Mouse (Mus musculus) kidney, adult 9 months (tissue): ENCODE results near the gene Vstm5.
"Not testable (repeated sequence)": the region's sequence is repeated elsewhere in the genome, so short reads cannot be mapped to it uniquely, and the experiment has no call there.

Source experiments
- DNase-seq: peaks from one replicate; pipeline ENCODE4 v3.0.0; 2022

The Vstm5 gene

DNA sequence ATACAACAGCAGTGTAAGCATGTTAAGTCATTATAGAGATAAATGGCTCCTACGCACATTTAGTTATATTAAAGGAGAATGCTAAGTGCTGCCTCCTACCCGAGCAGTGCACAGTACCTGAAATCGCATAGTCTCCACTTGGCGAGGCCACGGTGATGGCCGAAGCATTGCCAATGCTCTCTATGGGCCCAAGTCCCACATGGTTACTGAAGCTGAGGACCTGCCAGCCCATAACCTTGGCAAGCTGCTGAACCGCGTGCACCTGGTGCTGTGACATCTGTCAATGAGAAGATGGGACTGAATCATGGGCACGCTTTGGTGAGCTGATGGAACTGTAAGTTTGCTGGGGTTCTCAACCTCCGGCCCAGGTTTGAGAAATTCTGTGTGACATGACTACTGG is 24.6 kb downstream of the Vstm5 start:
- no peak for DNase-seq

DNA sequence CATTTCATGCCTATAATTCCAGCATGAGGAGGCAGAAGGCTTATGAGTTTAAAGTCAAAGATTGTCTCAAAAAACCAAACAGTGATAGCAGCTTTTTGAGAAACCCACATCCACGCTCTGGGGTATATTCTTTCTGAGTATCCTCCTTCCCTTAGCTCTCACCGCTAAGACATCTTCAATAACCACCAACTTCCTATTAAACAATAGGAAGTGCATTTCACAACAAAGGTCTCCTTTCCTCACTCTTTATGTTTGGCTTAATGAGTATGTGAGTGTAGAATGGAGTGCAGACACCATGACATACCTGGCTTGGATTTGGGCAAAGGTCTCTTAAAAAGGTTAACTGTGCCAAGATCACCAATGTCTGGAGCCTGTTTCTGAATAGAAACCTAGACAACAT is 35.1 kb downstream of the Vstm5 start:
- DNase-seq, result no peak

DNA sequence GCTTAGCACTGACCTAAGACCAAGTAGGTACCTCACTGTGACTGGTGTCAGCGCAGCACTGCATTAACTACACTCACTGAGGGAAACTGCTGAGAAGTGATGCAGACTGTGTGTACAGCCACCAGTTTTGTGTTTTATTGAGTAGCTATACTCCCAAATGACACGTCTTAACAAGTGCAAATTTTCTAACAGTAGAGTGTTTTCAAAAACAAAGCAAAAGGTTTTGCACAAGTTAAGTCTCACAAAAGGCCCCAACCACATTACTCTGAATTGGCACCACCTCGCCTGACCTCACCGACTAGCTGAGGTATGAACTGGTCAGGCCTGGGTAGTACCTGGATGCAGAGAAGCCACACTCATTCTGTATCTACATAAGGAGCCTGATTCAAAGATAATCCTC is 38.0 kb downstream of the Vstm5 start:
- DNase-seq, result no peak

- no peak for DNase-seq
Observed at GRCm38 (mm10) chr9:15278343-15278742, 39.5 kb downstream of the Vstm5 start.

DNA sequence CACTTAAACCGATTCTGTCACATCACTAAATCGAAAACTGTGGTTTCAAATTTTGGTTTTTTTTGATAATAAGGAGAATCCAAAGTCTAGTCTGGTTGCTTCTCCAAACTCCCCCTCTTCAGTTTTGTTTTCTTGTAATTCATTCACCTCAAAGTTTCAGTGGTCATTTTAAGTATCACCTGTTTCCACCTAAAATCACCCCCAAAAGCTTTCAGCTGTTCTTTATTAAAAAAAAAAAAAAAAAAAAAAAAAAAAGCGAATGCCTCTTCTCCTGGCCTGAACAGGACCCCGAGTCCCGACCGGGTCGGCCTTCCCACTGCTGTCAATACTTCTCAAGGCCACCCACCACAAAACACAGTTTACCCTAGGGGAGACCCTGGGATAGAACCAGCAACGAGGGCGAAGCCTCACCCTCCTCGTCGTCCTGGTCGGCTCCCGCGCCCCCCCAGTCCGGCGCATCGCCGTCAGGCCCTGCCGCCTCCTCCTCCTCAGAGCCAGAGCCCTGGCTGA is 40.3 kb downstream of the Vstm5 start:
- no peak for DNase-seq

DNA sequence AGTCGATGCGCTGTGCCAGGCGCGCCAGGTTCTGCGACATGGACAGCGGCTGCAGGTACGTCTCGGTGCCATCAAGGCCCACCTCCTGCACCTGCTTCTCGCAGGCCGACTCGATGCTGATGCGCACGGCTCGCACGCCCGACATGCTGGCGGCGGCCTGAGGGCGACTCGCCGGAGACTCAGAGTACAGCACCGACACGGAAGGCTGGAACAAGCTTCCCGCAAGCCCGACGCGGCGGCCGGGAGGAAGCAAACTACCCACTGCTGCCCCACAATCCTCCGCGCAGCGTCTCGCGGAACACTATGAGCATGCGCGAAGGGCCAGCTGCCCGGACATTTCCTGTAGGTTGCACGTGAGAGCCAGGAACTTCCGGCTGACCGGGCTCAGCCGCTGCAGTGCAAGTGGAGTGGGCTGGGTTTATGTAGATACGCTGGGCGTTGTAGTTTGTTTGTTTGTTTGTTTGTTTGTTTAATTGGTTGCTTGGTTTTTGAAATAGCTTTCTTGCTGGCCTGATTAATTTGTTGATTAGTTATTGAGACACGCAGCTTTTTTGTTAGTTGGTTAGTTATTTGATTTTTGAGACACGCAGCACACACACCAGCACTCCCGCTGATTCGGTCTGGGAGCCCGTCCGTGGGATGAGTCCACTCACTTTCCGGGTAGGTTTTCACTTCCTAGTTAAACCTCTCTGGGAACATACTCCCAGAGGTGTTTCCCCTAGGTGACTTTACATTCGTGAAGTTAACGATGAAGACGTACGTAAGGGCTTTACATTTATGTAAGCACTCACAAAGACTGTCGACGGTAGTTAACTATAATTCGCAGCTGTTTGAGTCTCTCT is 41.0 kb downstream of the Vstm5 start, which contains the start of gene Med17:
Gene Med17, minus strand, starts transcription at position 283 of the 842 bp plus-strand sequence.
- DNase-seq, result peak; percentile 95

GRCm38 (mm10) chr9:15280491-15280879 is 41.6 kb downstream of the Vstm5 start:
- no peak for DNase-seq

GRCm38 (mm10) chr9:15285443-15285842 is 46.6 kb downstream of the Vstm5 start:
- DNase-seq, result peak; percentile 55

DNA sequence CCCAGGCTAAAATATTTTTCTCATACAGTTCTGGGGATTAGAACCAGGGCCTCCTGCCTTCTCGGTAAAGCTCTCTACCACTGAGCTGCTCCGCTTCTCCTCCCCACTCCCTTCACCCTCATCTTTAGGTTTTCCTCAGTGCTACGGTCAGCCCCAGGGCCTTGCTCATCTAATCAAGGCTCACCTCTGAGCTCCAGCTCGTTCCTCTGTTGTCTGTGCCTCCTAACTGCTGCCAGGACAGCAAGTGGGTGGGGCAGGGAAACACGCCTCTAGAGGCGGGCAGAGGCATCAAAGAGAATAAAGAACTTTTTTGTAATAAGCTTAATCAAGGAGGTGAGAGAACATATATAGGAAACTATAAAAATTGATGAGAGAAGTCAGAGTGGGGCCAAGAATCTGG is 49.0 kb downstream of the Vstm5 start:
- DNase-seq, result no peak

DNA sequence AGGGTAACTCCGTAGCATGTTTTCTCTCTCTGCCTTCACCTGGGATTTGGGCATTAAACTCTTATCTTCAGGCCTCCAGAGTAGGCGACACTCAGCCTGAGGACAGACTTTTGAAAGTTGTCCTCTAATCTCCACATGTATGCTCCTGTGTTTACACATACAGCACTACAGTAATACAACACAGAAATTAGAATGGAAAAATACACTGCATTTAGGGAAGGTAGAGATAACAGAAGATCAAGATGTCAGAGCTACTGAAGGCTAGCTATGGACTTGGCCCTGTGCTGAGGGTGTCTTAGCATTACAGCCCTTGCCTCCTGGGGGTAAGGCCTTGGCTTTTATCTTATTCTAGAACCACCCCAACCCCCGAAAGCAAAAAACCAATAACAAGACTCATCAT is 49.6 kb downstream of the Vstm5 start:
- no peak for DNase-seq

- DNase-seq, result no peak
Observed at GRCm38 (mm10) chr9:15289251-15289650, 50.4 kb downstream of the Vstm5 start.

- DNase-seq, result no peak
Observed at GRCm38 (mm10) chr9:15297112-15297511, 58.3 kb downstream of the Vstm5 start.

DNA sequence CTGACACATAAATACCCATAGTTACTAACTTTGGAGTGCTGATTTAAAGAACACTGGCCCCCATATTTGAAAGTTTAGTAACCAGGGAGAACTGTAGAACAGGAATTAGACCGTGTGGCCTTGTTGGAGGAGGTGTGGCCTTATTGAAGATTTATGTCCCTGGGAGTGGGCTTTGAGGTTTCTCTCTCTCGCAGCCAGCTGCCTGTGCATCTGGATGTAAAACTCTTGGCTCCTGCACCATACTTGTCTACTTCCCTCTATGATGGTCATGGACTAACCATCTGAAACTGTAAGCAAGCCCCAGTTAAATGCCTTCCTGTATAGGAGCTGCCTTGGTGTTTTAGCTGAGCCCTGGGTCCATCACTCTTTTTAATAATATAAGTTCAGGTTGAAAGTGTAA is 59.6 kb downstream of the Vstm5 start:
- no peak for DNase-seq

DNA sequence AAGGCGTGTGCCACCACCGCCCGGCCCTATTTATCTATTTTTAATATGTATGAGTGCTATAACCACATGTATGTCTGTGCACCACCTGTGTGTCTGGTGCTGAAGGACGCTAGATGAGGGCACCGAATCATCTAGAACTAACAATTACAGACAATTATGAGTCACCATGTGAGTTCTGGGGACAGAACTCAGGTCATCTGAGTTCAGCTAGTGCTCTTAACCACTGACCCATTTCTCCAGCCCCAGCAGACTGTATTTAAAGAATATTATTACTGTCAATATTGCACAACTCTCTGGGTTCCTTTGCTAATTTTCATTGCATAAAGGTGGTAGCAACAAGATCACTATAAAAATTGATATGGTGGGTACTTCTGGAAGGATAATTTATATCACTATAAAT is 61.2 kb downstream of the Vstm5 start:
- no peak for DNase-seq

- peak; percentile 96 for DNase-seq
Observed at GRCm38 (mm10) chr9:15301399-15301798, 62.6 kb downstream of the Vstm5 start.

- not testable (repeated sequence) for DNase-seq
Observed at GRCm38 (mm10) chr9:15302006-15302405, 63.2 kb downstream of the Vstm5 start.

DNA sequence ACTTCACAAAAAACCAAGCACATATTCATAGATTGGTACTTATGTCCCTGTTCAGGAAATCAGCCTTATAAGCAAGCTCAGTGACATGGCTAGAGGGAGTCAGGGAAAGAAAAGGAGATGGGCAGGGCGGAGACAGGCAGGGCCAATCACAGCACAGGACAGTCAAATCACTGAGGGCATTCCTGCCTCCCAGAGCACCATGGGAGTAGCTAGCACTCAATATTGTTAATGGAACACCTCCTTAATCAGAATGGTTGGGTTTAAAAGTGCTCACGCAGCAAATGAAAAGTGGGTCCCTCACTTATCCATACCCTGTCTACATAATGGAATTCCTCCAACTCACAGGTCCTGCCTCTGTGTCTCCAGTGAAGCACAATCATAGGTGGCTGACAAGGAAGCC is 64.0 kb downstream of the Vstm5 start:
- DNase-seq, result peak; percentile 91

GRCm38 (mm10) chr9:15305503-15306397 is 66.9 kb downstream of the Vstm5 start, which contains the start of gene Taf1d:
Taf1d (plus strand) TSS chr9:15306214.
- peak; percentile 99 for DNase-seq

GRCm38 (mm10) chr9:15306398-15307119 is 67.7 kb downstream of the Vstm5 start, which contains the start of gene 4931406C07Rik:
4931406C07Rik (minus strand) TSS chr9:15306448.
- DNase-seq, result no peak

GRCm38 (mm10) chr9:15307257-15307656 is 68.4 kb downstream of the Vstm5 start:
- DNase-seq, result no peak

DNA sequence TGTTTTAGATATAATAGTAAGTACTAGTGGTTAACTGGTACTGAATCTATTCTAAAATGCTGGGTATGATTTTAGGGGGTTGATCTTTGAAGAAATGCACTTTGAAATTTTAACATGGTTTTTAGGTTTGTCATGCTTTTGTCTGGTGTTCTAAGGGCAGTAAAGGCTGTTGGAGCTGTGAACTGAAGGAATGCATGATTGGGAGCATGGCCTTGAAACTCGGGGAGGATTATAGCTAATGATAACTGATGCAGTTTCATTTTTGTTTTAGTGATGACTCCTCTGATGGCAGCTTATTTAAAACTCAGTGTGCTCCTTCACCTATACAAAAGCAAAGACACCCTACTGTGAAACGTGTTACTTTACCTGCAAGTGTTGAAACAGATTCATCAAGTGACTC is 69.4 kb downstream of the Vstm5 start:
- DNase-seq, result no peak
